Mouse (Mus musculus) adrenal gland (tissue): ENCODE measurements around the gene Clcnka.

Source experiments
- intact Hi-C: fragments of 180-260 bp; cut with DNase I; formaldehyde crosslinking; loops from one replicate; pipeline ENCODE4 v1.15.1; 2025

Clcnka gene

DNA sequence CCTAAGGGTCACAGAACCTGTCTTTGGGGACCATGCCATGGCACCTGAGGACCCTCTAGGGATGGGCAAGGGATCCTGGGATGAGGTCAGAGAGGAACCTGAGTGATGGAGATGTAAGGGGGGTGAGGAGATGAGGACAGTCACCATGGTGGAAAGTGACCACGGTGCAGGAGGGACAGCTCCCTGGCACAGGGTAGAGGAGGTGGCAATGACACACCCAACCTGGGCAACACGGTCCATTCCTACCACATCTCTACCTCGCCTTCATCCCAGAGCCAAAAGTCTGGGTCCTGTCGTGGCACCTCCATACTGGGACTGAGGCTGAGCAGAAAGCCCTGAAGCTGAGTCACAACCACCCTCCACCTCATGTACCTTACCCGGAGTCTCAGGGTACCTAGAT, 24.3 kb upstream of the Clcnka start:
- intact Hi-C loops, result no loop called here

DNA sequence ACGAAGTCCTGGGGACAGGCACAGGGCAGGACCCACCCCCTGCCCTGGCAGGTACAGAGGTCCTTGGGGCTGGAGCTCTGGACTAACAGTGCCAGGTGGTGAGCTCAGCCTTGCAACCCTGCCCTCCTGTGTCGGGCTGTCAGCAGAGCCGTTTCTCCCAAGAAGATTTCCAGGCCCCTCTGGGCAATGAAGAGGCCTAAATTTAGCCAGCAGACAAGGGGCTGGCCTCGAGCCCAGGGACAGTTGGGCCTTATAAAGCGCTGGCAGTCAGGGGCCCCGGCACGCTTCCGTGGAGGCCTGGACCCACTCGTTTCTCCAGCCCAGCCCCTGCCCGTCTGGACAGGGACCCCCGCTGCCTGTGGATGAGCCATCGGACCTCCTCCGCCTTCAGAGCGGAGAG, 22.9 kb upstream of the Clcnka start:
- intact Hi-C loops, result no loop called here

DNA sequence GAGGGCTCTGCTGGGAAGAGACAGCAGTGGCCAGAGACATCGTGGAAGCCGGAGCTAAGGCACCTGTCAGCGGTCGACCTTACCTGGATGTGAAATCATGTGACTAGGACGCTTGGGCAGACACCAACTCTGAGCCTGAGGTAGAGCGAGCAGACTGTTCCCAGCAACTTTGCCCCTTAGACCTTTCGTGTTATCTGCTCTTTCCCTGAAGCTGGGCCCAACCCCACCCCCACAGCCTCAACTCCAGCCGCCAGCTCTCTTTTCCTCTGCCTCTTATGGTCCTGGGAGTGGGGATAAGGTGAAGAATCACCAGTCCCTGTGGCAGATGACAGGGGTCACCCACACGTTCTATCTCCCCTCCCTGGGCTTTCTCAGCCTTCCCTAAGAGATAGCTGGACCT, 22.4 kb upstream of the Clcnka start:
- intact Hi-C loops, result no loop called here

DNA sequence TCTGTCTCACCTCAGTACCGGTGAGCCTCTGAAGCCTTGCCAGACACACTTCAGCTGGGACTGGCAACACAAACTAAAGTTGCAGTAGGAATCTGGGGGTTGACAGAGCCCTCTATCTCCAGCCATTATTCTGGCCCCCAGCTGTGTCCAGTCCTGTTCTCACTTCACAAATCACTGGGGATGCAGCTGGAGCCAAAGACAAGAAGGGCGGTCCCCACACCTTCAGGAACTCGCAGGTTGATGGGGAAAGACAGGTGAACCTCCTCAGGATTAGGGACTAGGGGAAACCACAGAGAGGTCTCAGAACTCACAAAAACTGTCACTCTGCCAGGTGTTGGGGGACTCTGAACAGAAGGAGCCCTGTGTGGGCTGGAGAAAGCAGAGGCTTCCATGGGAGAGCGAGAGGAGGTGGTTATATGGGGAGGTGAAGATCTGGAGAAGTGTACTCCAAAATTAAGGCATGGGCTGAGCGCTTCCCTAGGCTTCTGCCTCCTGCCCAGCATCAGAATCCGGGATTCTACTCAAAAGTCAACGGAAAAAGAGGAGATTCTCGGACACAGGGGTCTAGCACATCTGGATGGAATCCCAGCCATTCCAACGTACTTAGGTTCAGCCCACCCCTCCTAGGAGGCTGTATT, 21.8 kb upstream of the Clcnka start, which contains the start of gene Hspb7:
Gene Hspb7 (plus strand): TSS at position 588 of the 638 bp plus-strand sequence.
- intact Hi-C loops, result no loop called here

DNA sequence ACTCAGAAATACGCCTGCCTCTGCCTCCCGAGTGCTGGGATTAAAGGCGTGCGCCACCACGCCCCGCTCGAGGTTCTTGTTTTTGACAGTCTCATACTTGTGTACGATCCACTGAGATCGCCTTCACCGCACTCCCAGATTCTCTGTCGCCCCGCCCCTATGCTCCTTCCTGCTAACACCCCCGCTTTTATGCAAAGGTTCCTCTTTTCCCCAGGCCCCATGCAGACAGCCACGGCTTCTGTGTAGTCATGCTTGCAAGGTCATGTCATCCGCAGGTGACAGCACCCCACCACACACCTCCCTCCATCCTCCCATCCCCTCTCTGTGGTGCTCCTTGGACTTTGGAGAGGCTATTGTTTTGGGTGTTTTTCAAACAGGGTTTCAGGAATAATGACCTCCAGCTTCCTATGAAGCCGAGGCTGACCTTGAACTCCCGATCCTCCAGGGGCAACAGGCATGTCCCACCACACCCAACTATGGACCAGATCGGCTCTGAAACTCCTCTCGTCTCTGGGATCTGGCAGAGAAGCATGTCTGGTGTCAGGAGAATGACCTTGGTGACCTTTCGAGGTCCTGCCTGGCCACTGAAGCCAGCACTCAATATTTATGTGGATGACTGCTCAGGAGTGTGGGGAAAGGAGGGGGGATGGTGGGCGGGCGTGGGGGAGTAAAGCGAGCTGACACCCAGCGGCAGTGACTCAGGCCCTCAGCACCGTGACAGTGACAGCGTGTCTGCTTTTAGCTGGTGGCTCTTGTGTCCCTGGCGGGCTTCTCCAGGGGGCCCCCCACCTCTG, 21.1 kb upstream of the Clcnka start:
- intact Hi-C loops, result no loop called here

DNA sequence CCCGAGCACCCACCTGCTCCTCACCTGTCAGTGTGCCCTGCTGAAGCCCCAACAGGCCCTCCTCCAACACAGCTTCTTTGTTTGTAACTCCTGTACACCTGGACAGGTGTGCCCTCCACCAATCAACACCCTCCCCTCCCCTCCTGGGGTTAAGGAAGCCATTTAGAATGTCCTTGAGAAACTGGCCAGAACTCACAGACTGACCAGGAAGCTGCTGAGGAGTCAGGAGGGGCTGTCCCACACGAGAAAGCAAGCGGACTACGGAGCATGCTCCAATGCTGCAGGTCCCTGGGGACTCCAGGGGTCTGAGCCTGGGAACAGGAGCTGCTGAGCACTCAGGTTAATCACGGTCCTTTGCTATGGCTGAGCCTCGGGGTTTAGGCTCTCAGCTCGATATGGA, 17.4 kb upstream of the Clcnka start, which contains the start of gene Clcnkb:
Gene Clcnkb (minus strand): TSS at position 91 of the 400 bp plus-strand sequence.
- intact Hi-C loops, result no loop called here

DNA sequence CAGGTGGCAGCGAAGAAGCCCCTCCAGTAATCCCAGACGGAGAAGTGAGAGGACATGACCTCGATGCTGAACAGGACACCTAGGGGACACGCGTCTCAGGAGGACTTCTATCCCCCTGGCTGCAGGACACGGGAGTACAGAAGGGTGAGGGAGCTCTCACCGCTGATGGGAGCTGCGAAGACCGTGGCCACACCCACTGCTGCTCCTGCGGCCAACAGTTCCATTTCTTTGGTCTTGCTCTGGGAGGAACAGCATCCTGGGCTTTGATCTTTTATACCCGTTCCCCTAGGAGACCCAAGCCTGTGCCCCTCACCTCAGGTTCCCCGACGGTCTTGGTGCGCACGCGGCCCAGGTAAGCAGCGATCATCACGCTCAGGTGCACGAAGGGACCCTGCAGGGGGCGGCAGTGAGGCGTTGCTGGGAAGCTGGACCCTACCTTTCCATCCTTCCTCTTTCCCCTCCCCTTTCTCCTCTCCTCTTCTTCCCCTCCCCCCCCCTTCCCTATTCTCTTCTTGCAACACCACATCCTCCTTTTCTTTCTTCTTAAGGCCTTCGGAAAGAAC, 13.0 kb upstream of the Clcnka start:
- intact Hi-C loops, result no loop called here

DNA sequence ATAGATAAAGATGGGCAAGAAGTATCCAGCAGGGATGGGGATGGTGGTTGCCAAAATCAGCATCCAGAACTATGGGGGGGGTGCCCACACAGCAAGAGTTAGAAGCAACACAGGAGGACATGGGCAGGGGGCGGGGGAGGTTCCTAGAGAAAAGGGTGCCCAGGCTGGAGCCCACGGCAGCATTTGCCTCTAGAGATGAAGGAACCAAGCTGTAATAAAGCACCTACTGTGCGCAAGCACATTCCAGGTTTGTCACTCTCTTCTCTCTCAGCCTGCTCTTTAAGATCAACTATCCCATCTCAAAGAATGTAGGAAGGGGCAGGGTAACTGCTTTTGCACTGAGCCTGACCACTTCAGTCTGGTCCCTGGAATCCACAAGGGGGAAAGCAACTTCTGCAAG, 10.1 kb upstream of the Clcnka start:
- intact Hi-C loops, result loop anchor here (10.0 kb wide), 1 partner anchor 446 kb away; no protein-coding TSS in a partner anchor

DNA sequence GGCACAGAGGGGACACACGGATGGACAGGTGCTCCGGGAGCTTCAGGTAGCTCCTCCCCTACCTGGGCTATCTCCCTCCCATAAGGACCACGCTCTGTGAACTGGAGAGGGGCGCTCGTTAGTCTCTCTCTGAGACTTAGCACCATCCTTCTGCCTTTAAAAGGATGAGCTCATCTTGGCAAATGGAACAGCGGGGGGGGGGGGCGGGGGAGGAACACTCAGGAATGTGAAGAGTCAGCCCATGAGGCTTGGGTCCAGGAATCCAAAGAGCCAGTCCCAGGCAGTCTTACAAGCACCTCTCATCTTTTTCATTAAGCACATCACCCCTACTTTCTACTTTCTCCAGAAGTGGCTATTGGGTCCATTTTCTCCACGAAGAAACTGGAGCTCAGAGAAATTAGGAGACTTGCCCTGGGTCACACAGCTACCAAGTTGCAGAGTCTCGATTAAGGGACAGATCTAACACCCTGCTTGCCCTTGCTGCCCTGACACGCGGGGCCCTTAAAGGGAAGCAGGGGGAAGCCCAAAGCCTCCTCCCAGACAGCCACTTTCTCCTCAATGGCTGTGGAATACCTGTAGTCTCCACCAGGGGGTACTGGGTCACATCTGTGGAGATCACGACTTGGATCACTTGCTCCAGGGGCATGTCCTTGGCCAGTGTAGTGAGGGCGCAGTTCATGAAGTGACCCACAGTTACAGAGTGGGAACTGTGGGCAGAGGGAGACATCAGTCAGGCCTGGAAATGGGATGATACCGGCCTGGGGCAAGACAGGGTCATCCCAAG, 8.2 kb upstream of the Clcnka start:
- intact Hi-C loops, result loop anchor here (2.0 to 10.0 kb wide), 2 partner anchors 170 to 448 kb away; no protein-coding TSS in a partner anchor

DNA sequence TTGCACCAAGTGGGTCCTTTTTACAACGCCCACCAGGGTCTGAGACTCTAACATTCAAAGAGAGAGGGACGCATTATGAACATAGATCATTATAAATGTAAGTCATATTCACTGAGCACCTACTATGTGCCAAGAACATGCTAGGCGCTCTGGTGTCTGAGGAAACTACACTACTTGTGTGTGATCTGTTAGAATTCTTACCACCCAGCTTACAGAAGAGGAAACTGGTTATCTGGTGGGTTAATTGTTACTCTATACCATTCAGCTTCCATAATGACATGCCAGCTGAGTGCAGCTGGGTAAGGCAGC, 6.7 kb upstream of the Clcnka start:
- intact Hi-C loops, result loop anchor here (2.0 to 10.0 kb wide), 2 partner anchors 26 to 450 kb away; no protein-coding TSS in a partner anchor

DNA sequence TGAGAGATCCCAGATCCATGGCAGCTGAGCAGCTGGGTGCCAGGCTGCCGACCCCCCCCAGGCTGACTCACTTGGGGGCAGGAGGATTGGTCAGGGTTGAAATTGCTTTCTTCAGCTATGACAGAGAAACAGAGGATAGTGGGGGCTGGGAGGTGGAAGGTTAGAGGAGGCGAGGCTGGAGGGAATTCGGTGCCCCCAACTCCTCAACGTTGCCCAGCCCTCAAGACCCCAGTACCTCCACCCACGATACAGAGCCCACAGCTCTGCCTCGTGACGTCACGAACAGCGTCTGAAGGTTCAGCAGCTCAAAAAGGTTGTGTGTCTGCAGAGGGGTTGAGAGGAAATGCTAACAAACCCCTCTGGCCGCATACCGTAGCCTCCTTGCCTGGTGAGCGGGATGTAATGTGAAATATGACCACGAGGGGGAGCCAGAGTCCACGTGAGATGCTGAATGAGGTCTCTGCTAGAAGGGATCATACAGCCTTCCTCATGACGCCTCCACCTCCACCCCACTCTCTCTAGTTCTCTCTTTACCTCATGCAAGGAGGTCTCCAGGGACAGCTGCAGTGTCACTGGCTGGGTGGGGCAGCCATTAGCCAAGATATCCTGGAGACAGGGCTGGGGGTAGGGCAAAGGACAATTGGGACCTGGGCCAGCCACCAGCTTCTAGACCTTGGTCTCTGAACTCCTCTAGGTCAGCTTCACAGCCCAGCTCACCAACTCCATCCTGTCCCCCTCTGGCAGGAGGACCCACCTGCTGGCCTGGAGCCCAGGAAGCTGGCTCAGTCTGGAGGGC, 6.2 kb upstream of the Clcnka start:
- intact Hi-C loops, result loop anchor here (2.0 to 10.0 kb wide), 2 partner anchors 26 to 450 kb away; no protein-coding TSS in a partner anchor

DNA sequence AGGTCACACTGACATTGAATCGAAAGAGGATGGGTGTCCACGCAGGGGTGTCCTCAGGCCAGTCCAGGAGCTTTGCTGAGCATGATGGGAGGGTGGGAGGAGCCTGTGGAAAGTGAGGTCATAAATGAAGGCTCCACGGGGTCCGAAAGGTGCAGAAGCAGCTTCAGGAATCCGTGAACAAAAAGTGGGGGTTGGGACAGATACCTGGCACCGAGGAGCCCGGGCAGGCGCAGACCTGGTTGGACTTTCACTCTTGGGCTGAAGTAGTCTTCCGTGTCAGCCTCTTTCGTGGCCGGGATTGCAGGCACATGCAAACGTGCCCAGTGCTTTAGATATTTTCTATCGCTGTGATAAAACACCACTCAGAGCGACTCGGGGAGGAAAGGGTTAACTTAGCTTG, 1.6 kb upstream of the Clcnka start:
- intact Hi-C loops, result loop anchor here (10.0 kb wide), 1 partner anchor 455 kb away; no protein-coding TSS in a partner anchor

DNA sequence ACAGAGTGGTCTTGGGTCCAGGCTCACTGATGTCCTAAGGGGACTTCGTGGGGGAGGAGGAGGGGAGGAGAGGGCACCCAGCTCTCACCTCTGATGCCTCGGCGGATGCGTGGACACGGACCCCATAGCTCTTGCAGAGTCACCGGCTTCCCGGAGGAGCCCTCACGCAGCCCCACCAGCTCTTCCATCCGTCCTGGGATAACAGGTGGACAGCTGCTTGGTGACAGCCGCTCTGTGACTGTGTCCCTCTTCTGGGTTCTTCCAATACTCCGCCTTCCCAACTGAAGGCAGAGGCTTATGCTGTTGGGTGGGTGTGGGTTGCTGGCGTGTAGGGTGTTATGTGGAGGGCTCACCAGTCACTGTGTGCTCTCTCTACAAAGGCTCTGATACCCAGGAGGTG, 663 bp downstream of the Clcnka start:
- intact Hi-C loops, result no loop called here

DNA sequence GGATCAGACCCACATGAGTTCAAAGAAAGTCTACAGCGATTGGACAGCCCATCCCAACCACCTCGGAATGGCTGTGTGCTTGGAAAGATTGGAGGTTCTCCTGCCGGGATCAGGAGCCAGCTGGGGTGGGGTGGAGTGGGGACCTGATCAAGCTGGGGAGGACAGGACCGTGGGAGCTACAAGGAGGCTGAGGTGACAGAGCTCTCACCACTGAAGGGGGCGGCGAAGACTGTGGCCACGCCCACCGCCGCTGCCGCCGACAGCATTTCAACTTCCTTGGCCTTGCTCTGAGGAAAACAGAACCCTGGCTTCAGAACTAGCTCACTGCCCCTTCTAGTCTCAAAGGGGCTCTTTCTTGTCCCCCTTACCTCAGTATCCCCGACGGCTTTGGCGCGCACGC, 3.8 kb downstream of the Clcnka start:
- intact Hi-C loops, result no loop called here

DNA sequence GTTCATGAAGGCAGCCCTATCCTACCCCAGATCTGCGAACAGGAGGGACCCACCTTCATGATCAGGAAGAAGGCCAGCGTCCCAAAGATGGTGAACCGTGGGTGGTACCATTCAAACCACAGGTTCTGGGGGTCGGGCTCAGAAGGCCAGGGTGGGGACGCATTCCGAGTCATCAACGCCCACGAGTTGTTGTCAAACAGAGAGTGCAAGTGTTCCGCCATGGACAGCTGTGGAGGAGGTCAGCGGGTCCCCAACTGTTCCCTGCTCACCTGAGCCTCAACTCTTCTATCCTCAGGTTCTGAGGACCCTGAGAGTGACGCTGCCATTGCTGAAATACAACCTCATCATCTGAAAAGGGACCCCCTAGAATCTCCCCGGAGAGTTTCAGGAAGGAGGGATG, 7.2 kb downstream of the Clcnka start:
- intact Hi-C loops, result no loop called here

DNA sequence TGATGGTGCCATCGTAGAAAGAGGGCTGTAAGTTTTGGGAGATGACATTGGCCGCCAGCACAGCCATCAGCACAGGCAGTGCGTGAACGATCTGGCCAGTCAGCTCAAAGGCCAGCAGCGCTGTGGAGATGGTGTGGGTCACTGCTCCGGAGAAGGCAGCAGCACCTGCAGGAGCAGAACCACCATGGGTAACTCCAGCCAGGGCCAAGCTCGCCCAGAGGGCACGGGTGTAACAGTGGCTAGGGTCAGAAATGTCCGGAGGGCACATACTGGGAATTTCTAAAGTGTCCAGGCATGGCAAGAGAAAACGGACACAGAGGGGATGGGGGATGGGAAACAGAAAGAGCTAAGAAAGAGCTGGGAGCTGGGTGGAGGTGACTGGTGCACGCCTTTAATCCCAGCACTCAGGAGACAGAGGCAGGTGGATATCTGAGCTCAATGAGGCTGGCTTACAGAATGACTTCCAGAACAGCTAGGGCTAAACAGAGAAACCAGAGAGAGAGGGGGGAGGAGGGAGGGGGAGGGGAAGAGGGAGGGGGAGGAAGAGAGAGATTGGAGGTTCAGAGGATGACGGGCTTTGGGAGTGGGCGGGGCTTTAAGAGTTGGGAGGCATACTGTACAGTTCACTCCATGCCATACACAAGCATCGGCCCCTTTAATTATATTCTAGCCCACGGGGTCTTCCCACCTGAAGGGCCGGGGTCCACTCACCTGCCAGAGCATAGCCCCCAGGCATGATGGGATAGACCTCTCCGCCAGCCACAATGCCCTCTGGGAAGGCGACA, 9.0 kb downstream of the Clcnka start:
- intact Hi-C loops, result loop anchor here (5.0 to 10.0 kb wide), 2 partner anchors 43 to 455 kb away; partner anchors contain the start of gene Ctrc

DNA sequence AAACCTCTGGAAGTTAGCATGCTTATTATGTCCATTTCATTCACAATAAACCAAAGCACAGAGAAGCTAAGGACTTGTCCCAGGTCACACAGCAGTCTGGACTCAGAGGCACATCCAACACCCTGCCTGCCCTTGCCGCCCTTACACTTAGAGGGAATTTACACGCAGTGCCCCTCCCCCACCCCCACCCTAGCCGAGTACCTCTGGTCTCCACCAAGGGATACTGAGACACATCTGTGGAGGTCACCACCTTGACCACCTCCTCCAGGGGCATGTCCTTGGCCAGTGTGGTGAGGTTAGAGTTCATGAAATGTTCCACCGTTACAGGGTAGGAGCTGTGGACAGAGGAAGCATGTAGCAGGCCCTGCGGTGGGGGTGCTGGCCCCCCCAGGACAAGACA, 10.6 kb downstream of the Clcnka start:
- intact Hi-C loops, result loop anchor here (5.0 to 10.0 kb wide), 2 partner anchors 44 to 457 kb away; partner anchors contain the start of gene Ctrc

DNA sequence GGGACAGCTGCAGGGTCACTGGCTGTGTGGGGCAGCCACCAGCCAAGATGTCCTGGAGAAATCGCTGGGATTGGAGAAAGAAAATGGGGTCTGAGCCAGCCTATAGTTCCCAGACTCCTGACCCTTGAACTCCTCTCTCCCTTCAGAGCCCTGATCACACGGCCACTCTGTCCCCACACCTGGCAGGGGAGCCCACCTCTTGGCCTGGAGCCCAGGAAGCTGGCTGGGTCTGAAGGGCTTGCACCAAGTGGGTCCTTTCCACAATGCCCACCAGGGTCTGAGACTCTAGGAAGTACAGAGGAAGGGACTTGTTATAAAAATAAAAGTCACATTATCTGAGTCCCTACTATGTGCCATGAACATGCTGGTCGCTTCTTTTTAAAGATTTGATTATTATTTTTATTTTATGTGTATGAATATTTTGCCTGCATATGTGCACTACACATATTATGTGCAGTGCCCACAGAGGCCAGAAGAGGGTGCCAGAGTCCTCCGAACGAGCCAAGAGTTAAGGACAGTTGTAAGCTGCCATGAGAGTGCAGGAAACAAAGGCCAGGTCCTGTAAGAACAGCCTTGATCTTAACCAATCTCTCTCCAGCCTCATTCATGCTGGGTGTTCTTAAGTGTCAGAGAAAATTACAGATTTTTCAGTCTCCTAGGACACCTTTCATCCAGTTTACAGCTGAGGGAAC, 11.3 kb downstream of the Clcnka start:
- intact Hi-C loops, result loop anchor here (5.0 to 10.0 kb wide), 2 partner anchors 45 to 458 kb away; partner anchors contain the start of gene Ctrc

DNA sequence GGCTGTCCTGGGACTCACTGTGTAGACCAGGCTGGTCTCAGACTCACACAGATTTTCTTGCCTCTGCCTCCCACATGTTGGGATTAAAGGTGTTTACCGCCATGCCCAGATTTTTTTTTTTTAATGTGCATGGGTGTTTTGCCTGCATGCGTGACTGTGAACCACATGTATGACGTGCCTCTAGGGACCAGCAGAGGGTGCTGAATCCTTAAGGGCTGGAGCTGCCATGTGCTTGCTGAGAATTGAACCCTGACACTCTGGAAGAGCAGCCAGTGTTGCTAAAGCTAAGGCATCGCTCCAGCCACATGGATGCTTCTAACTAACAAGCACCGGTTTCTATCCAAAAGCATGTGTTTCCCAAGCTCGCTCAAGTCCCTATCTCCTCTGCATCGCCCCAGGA, 12.4 kb downstream of the Clcnka start:
- intact Hi-C loops, result loop anchor here (5.0 to 10.0 kb wide), 2 partner anchors 46 to 459 kb away; partner anchors contain the start of gene Ctrc
